Mouse (Mus musculus): ENCODE results near the gene Fmnl2.

Fmnl2 gene

DNA sequence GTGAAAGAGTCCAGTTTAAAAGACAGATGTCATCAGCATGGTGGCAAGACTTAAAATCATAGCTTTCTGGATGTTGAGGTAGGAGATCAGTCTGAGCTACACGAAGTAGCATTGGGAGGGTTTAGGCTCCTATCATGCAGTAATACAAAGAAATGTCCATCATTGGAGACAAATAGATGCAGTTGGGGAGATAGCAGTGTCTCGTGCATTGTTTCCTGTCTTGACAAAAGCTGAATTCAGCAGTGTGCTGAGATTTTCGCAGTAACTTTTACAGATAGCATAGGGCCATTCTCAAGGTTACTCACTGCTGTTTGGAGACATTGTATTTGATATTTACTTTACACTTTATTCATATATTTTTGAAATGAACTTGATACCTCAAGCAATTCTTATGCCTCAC is 128.7 kb downstream of the Fmnl2 start:
- DNase-seq (ENCODE audit: low read depth), result no peak

DNA sequence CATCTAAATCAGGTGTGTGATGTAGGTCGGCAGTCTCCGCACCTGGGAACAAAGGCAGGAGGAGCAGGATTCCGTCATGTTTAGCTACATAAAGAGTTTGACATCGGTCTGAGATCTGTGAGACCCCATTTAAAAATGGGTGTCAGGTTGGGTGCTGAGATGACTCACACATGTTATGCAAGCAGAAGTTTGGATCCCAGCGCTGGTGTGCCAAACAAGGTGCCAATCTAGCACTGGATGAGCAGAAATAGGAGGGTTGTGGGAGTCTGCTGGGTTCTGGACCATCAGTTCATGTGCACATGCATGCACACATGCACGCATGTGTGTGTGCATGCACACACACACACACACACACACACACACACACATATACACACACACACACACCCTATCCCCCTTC is 129.4 kb downstream of the Fmnl2 start:
- DNase-seq (ENCODE audit: low read depth), result no peak

DNA sequence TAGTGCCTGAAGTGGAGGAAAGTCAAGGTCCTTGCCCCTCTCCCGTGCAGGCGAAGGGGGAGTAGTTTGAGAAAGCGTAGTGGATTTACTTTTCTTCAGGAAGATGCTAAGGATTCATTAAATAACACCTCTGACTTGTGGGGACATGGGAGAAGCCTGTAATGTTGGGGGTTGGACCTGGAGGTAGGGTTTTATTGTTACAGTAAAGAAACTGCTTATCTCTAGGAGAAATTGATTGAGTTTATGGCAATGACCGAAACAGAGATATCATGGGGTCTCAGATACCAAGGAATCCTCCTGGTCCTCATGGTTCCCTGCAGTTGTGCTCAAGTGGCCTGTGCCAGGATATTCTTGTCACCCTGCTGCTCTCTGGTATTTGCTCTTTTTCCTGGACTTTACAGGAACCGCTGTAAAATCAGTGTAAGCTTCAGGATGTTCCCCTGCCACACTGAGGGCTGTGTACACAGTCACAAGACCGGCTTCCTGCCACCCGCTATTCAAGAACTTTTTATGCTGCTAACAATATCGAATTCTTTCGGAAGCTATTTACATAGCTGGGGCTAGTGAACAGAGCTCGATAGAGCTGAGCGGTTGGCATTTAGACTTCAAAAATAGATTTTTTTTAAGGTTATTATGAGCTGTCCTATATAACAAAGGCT is 130.1 kb downstream of the Fmnl2 start:
- DNase-seq (ENCODE audit: low read depth), result no peak

DNA sequence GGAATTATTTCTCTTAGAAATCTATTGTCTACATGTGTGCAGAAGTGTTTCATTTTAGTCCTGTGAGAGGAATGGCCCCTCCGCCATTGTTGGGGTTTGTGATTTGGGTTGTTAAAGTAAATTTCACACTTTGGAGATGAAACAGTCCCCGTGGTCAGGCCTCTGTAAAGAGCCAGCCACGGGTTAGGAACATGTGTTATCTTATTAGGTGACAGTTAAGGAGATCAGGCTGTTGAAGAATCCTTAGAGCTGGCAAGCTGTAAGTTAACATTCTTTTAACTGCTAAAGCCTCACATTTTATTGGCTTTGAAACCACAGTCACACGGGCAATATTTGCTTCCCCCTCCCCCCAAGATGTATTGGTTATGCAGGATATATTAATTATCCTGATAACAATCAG is 131.7 kb downstream of the Fmnl2 start:
- DNase-seq (ENCODE audit: low read depth), result no peak

DNA sequence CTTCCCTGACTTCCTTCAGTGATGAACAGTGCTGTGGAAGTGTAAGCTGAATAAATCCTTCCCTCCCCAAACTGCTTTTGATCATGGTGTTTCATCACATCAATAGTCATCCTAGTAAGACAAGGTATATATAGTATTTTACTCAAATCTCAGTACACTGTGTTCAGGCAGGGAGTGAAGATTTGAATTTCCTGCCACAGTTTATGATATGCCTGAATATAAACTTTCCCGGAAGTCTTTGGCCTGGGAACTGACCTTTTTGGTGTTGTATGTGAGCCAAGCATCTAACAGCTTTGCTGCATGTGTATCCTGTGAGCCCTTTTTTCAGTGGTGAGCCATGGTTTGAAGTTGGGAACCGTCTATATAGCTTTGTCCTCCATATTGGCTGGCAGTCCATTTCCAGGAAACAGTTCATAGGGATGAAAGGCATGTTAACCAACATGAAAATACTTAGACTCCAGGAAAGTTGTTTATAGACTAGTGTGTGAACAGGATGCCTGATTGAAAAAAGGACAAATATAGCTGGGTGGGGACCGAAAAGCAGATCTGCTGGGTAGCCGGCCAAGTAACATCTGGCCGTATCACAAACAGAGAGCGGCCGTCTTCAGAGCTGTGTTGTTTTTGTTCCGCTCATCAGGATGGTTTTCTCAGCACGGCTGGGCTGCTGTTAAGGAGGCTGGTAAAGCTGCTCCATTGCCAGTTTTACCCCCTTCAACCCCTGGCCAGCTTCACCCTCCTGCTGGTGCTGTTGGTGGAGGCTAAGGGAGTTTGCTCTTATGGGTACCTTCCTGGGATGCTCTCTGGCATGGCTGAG is 133.4 kb downstream of the Fmnl2 start:
- DNase-seq (ENCODE audit: low read depth), result no peak

DNA sequence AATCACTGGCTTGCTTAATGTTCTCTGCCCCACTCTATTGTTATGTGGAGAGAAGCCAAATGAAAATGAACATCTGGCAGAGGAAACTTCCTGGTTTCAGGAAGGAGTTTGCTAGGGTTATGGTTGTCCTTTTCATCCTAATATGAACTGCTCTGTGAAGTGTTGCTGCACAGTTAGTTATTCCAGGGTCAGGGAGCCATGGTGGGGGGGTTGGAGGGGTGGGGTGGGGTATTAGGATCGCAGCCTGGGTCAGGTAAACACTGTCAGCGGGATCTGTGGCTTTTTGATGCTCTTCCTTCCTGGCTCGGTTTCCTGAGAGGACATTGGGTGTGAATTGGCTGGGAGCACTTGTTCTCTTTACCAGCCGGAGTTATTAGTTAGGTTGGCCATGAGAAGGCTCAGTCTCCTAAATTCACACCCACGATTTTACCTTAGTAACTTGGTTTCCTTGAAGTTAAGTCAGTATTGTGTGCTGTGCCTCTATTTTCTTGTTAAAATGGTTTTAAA is 134.1 kb downstream of the Fmnl2 start:
- DNase-seq (ENCODE audit: low read depth), result no peak

DNA sequence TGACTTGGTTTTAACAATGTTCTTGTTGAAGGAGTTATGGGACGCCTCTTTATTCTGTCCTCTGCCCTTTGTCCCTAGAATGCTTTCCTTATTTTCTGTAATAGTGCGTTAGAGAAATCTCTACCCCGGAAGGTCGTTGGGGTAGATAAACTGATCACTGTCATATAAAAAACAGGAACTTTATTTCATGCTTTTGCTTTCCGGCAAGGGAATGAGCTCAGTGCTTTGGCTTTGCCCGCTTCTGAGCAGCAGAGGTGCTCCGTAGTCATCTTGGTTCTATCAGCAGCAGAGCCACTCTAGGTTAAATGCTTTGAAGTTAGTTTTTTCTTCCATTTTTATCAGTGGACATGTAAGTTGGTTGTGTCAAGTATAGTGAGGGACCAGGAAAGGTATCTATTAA is 135.6 kb downstream of the Fmnl2 start:
- DNase-seq (ENCODE audit: low read depth), result no peak

DNA sequence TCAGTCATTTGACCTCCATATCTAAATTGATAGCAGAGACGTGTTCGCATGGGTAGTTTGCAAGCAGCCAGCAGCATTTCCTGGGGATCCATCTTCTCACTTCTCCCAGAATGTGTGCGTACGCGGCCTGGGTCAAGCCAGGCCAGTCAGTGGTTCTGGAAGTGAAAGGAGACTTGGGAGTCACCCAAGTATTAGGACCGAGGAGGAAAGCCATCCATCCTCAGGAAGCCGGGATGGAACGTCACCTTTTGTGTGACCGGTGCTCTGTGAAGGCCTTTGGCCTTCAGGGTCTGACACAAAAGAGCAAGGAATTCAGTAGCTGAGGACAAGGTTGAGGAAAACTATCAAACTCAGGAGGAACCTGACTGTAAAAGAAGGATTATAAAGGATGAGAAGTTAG is 136.9 kb downstream of the Fmnl2 start:
- no peak for DNase-seq (ENCODE audit: low read depth)

DNA sequence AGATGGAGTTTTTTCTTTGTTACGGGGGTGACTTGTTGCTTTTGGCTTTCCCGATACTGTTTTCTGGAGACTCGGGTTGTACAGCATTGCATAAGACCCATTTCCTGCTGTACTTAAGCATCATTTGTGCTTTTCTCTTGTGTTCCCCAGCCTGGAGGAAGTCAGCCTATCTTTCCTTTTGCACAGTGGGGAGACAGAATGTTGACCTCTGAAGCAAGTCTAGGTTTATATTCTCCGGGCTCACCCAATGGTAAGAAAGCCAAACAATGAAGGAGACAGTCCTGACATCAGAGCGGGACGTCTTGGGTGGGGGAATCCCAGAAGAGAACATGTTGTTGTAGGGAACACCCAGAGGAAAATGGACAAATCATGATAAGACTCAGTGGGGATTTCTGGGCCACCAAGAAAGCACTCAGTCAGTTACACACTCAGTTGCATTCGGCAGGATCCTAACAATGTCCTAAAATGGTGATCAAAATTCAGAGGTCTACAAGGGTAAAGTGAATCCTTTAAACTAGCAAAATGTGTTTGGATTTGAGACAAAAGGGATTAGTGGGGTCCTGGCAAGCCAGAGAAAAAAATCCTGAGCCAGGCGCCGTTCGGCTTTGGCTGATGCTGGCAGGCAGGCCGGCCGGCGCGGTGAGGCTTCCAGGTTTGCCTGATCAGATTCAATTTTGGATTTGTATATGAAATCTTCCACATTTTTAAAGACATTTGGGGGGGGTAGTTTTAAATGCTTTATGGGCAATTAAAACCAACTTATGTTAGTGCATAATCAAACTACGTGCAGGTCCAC is 140.5 kb downstream of the Fmnl2 start:
- DNase-seq (ENCODE audit: low read depth), result no peak

DNA sequence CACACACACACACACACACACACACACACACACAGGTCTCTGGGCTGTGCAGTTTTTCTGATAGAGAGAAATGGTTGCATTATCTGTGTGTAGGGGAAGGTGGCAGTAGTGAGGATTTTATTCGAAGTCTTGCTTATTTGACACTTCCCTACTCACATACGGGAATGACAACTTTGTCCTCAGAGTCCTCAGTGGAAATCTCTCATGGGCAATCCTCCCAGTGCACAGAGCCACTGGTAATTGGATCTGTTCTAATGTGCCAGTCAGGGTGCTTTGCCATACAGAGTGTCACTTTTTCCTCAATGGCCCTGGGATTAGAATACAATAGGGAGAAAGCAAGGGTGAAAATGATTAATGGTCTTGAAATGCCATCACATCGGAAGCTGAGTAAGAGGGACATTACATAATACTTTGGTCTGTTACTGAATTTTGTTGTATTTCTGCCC is 141.9 kb downstream of the Fmnl2 start:
- no peak for DNase-seq (ENCODE audit: low read depth)

DNA sequence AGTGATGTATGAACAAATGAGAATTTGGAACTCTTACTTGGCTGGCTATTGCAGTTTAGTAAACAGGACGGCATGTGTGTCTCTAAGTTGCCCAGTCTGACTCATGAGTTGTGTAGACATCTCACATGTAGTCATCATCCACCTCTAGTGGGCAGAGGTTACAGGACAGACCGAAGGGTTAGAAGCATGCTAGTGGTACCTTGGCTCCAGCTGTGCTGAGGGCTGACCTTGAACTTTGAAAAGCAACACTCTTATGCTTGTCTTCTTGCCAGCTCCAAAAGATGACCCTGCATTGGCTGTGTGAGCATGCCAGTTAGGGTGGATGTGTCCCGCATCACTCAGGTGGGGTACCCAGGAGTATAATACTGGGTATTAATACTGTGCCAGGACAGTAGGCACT is 142.8 kb downstream of the Fmnl2 start:
- no peak for DNase-seq (ENCODE audit: low read depth)

DNA sequence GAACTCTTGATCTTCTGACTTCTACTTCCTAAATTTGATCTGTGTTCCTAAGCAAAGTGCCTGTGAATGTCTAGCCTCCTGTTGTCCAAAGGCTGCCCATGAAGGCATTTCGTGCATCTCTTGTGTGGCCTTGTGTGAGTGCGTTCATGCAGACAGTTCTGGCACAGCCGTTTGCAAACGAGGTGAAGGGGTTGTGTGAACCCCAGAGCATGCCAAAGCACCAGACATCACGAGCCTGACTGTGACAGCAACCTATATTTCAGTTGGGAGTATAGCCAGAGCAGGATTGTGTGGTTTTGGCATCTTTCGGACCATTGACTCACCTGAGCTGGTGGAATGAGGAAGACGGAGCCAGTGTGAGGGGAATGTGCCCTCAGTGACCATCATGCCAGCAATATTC is 148.5 kb downstream of the Fmnl2 start:
- DNase-seq (ENCODE audit: low read depth), result no peak

DNA sequence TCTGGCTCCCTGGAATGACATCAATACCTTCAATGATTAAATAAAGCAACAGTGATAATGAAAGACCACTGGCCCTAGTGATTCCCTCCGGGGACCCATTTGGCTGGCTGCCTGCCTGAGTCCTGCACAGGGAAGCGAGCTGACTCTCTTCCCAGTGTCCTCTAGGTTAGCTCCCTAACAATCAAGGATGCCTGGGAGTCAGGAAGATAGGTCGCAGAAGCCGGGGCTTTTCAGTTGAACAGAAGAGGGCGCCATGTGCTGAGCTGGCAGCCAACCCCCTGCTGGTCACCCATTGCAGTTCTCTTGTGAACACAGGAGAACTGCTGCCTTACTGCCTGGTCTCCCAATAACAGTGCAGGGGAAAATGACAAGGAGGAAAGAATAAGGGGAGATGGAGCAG is 149.5 kb downstream of the Fmnl2 start:
- peak; percentile 18 for DNase-seq (ENCODE audit: low read depth)

DNA sequence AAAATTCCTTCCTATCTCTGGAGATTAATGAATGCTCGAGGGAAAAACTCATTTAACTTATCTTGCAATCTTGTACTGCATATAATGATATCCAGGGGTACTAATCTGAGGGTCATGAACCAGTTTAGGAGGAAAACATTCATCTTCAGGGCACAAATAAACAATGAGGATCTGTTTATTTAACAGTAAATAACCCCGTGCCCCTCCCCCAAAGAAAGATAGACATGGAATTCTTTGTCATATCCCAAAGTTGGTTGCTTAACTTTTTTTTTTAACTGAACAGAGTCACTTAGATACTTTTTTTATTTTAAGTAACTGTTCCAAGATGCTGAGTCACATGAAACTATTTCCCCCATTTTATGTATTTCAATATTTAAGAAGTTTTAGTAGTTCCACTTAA is 155.4 kb downstream of the Fmnl2 start:
- DNase-seq (ENCODE audit: low read depth), result no peak

DNA sequence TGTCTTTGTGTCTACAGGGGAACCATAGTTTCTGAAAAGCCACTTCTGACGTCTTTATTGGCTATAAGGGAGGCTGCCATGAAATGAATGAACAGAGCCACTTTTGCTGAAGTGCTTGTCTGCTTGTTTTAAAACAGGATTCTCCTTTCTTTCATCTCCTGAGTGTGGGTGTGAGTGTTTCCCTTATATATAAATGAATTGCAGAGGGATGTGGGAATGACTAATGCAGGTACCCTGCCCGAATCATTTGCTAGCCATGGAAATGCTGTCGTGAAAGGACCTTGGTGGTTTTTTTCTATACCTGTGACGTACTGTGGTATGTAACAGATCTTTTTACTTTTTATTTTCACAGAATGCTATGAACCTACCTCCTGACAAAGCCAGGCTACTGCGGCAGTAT is 156.8 kb downstream of the Fmnl2 start:
- DNase-seq (ENCODE audit: low read depth), result no peak

DNA sequence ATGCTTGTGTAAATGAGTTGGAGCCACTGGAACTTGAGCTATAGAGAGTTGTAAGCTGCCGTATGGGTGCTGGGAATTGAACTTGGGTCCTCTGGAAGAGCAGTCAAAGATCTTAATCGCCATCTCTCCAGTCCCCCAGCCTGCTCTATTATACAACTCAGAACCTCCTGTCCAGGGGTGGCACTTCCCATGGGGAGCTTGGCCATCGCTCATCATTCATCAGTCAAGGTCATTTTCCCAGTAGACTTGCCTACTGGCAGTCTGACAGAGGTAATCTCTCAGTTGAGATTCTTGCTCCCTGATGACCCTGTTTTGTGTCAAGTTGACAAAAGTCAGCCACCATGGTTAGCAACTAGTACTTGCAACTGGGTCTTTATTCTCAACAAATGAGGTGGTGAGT is 165.3 kb downstream of the Fmnl2 start:
- no peak for DNase-seq (ENCODE audit: low read depth)

DNA sequence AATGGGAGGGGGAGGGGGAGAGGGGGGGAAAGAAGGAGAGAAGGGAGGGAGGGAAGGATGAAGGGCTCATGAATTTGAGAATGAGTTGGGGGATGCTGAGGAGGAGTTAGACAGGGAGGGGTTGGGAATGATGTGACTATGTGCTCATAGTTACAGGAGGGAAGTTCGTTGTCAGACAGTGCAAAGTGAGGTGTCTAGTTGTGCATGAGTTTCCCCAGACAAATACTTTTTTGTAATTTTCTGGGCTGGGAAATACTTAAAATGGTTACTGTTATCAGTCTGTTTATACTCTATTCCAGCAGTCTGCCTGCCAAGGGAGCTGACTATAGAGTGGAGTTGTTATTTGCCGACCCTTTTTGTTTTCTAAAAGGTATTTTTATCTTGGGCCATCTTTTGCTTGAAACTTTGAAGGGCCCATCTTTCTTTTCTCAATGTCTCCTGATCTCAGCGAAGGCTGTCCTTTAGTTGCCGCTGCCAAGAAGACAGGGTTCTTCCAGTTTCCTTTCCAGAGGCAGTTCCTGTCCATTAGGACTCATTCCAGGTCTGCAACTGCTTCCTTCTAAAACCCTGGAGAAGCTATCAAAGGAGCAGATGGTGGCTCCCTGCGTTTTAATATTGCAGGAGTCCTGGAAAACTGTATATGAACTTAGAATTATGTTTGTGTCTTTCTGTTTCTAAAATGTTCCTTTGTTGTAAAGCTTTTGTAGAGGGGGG is 168.6 kb downstream of the Fmnl2 start:
- DNase-seq (ENCODE audit: low read depth), result no peak

DNA sequence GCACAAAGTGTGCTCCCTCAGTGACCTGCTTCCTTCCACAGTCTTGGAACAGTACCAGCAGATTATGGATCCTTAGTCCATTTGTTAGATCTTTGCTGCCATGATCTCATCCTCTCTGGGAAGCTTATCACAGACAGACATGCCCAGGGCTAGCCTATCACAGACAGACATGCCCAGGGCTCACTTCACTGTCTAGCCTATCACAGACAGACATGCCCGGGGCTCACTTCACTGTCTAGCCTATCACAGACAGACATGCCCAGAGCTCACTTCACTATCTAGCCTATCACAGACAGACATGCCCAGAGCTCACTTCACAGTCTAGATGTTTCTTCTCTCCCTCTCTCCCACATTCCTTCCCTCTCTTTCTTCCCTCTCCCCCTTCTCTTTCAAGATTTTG is 171.2 kb downstream of the Fmnl2 start:
- no peak for DNase-seq (ENCODE audit: low read depth)

DNA sequence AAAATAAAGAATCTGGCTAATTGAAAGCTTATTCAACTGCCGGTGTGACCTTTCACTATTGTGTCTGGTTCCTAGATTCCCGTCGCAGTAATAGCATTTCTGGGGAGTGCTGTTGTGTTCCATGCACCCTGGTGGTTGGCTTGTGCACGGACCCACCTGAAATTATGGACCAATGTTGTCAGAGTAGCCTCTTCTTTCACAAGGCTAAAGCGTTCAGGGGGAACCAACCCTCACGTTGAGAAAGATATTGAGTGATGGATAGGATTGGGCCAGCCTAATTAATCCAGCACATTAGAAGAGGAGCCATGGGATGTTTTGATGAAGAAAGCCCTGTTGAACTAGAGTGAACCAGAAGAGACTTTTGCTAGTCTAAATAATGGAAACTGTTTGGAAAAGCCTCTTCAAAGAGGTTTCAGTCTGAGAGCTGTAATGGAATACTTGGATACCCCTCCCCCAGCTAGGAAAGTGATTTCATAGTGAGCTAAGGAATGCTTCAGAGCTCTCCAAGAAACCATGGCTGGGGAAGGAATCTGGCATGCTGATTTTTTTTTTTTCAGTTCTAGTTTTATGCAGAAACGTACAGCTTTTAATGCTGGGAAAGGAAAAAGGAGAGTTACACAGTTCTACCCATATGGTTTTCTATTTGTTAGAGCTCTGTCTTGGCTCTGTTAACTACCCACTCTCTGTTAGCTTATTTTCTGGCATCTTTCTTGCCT is 172.2 kb downstream of the Fmnl2 start:
- DNase-seq (ENCODE audit: low read depth), result no peak

DNA sequence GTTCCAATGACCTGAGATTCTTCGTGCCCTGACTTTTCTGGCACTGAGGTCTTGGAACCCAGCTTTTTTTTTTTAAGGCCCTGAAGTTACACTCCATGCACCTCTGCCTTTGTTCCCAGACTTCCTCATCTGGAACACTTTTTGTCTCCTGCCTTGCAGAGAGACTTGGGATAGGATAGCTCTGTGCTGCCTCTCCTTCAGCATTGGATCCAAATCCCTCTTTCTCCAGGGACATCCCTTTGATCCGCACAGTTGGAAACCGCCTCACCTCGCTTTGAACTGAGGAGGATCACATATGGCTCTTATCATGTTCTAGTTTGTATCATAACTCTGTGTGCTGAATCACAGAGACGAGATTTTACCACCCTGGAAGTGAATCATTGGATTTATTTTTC is 172.8 kb downstream of the Fmnl2 start:
- DNase-seq (ENCODE audit: low read depth), result no peak

DNA sequence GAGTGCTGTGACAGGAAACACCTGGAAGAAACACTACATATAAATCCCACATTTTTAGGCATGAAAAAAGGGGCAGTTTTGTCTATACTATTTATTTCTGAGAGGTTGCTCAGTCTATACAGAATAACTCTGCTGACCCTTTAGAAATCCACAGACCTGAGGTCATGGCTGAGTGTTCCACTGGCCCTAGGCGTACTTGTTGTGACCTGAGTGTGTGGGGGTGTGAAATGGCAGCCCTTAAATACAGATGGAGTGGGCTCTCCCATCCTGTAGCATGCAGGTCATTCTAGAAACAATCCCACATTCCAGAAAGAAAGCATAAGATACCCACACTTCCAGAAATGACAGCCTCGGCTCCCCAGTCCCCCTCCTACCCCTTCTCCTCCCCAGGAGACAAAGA is 180.6 kb downstream of the Fmnl2 start:
- no peak for DNase-seq (ENCODE audit: low read depth)

DNA sequence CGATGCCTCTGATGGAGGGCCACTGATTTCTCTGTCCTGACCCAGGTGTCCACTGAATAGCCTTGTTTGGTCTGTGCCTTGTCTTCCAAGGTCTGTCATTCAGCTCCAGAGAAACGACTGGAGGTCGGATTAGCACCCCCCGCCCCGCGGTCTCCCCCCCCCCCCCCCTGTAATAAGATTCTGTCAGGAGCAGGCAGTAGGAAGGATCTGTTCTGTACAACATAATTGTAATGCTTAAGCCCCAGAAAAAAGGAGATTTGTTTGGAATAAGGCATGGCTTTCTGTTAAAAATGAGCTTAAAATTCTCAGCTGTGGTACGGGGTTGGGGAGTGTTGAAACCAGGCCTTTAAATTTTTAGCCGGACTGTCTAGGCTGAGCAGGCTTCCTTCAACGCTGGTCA is 181.1 kb downstream of the Fmnl2 start:
- no peak for DNase-seq (ENCODE audit: low read depth)
